Mouse (Mus musculus): ENCODE data around the gene Med26. TPM values are rescaled to one million over a fixed set of nuclear protein-coding genes. Genes with fewer than 3 reads are reported as not detected.

Gene Med26
- total RNA-seq, 1 experiment: 15.3 TPM

DNA sequence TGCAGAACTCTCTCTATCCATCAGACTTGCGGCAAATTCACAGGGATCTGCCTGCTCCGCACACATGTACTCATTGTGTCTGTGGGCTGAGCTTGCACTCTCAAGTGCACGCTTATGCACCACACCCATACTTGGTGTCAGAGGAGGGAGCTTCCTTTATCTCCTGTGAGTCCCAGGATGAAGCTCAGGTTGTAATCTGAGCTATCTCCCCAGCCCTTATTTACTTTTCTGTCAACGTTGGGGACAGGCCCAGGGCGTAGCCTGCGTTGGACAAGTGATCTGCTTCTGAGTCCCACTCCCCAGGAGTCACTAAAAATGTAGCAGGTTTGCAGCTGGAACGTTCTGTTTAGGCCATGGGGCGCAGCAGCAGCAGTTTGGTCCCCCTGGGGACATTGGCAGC is 96.6 kb downstream of the Med26 start:
- Histone ChIP-seq H3K9me3 (ENCODE audit: control insufficient read depth, insufficient read depth, low read depth, low read length) (no peaks in the 10 kb centered on the region), H3K9ac (ENCODE audit: insufficient read depth, low read depth, low read length, poor library complexity, severe bottlenecking) (no peak overlapping the region), H3K36me3 (ENCODE audit: control insufficient read depth, insufficient read depth, low read length, poor library complexity, severe bottlenecking) (peaks cover 20% of the 10 kb centered on the region), H3K4me1 (ENCODE audit: control insufficient read depth in 2 of 2, insufficient read depth in 2 of 2, low read length in 2 of 2, poor library complexity in 1 of 2) (no peaks in the 10 kb centered on the region), H3K27ac (ENCODE audit: insufficient read depth, low read depth, low read length, poor library complexity, severe bottlenecking) (no peak overlapping the region), H3K4me3 (ENCODE audit: insufficient read depth in 1 of 2, low read depth in 1 of 2, low read length in 2 of 2, poor library complexity in 1 of 2, severe bottlenecking in 1 of 2) (no peak overlapping the region)
- TF ChIP-seq HCFC1 (IDR thresholded peaks at IDR 0.05; ENCODE audit: borderline replicate concordance, insufficient read depth, low read length) (no peak), MAFK (IDR thresholded peaks at IDR 0.05; ENCODE audit: insufficient read depth, low read depth, low read length) (no peak), ZNF384 (IDR thresholded peaks at IDR 0.05; ENCODE audit: low read depth, low read length) (no peak), ZC3H11A (IDR thresholded peaks at IDR 0.05; ENCODE audit: borderline replicate concordance, low read depth, low read length) (no peak), CHD2 (IDR thresholded peaks at IDR 0.05; ENCODE audit: low read depth, low read length) (no peak)
- DNase-seq (ENCODE audit: low read depth, low spot score): no peak
- in situ Hi-C loops (cut with MboI; ENCODE audit: low sequenced_read_pairs in 2 of 2, unreplicated experiment in 2 of 2): no loop called here

DNA sequence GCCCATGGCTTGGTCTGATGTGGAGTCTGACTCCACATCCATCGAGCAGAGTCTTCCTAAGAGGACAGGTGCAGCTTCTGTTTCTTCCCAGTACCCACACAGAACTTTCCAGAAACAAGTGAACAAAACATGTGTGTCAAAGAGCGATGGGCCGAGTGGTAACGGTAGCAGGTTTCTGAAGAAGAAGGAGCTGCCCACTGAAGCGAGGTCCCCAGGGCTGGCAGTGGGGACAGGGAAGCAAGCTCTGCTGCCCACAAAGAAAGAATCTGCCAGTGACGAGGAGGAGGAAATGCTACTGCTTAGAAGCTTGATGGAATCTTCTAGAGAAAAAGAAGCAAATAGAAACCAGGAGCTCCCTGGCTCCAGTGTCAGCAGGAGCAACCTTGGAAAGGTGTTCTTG is 103.0 kb downstream of the Med26 start:
- no peak for DNase-seq (ENCODE audit: low read depth, low spot score)
- TF ChIP-seq CHD2 (IDR thresholded peaks at IDR 0.05; ENCODE audit: low read depth, low read length) (no peak), HCFC1 (IDR thresholded peaks at IDR 0.05; ENCODE audit: borderline replicate concordance, insufficient read depth, low read length) (no peak), MAFK (IDR thresholded peaks at IDR 0.05; ENCODE audit: insufficient read depth, low read depth, low read length) (no peak), ZC3H11A (IDR thresholded peaks at IDR 0.05; ENCODE audit: borderline replicate concordance, low read depth, low read length) (no peak)
- Histone ChIP-seq H3K27ac (ENCODE audit: insufficient read depth, low read depth, low read length, poor library complexity, severe bottlenecking) (no peak overlapping the region), H3K4me3 (ENCODE audit: insufficient read depth in 1 of 2, low read depth in 1 of 2, low read length in 2 of 2, poor library complexity in 1 of 2, severe bottlenecking in 1 of 2) (no peak overlapping the region), H3K9me3 (ENCODE audit: control insufficient read depth, insufficient read depth, low read depth, low read length) (no peaks in the 10 kb centered on the region), H3K9ac (ENCODE audit: insufficient read depth, low read depth, low read length, poor library complexity, severe bottlenecking) (no peak overlapping the region), H3K36me3 (ENCODE audit: control insufficient read depth, insufficient read depth, low read length, poor library complexity, severe bottlenecking) (peaks cover 10% of the 10 kb centered on the region), H3K4me1 (ENCODE audit: control insufficient read depth in 2 of 2, insufficient read depth in 2 of 2, low read length in 2 of 2, poor library complexity in 1 of 2) (no peaks in the 10 kb centered on the region; a peak in 1 of 4 replicates)
- in situ Hi-C loops (cut with MboI; ENCODE audit: low sequenced_read_pairs in 2 of 2, unreplicated experiment in 2 of 2): no loop called here

Other genes with a start within 250 kb of the Med26 start
- gene Gm10282, start 243.0 kb downstream of the Med26 start, total RNA-seq (2012; rRNA removed): 13.0 and 21.2 TPM in 2 replicates
- gene Klf2, start 229.2 kb downstream of the Med26 start, total RNA-seq (2012; rRNA removed): 55.0 and 58.5 TPM in 2 replicates
- gene Eps15l1, start 126.8 kb downstream of the Med26 start, total RNA-seq (2012; rRNA removed): 39.5 and 41.7 TPM in 2 replicates
- 3.1 and 3.2 TPM in 2 replicates for gene Calr3, start 104.4 kb downstream of the Med26 start, total RNA-seq (2012; rRNA removed)
- gene 1700030K09Rik, start 104.4 kb downstream of the Med26 start, total RNA-seq (2012; rRNA removed): 8.1 and 9.0 TPM in 2 replicates
- 55.1 and 60.5 TPM in 2 replicates for gene Cherp, start 73.0 kb downstream of the Med26 start, total RNA-seq (2012; rRNA removed)
- 91.1 and 97.0 TPM in 2 replicates for gene Slc35e1, start 55.7 kb downstream of the Med26 start, total RNA-seq (2012; rRNA removed)
- gene Smim7, start 22.8 kb upstream of the Med26 start, total RNA-seq (2012; rRNA removed): 45.2 and 50.1 TPM in 2 replicates
- gene Tmem38a, start 23.8 kb upstream of the Med26 start, total RNA-seq (2012; rRNA removed): 13.2 and 16.4 TPM in 2 replicates
- 0.26 and 0.76 TPM in 2 replicates for gene Nwd1, start 98.4 kb upstream of the Med26 start, total RNA-seq (2012; rRNA removed)
- gene Sin3b, start 175.0 kb upstream of the Med26 start, total RNA-seq (2012; rRNA removed): 135 and 189 TPM in 2 replicates
- 0.31 and 0.37 TPM in 2 replicates for gene F2rl3, start 213.6 kb upstream of the Med26 start, total RNA-seq (2012; rRNA removed)